Mouse (Mus musculus) C2C12 (cell line): ENCODE measurements around the gene Gprin1.

Source experiments
- CTCF ChIP-seq: IDR thresholded peaks from one replicate; pipeline ENCODE4 v1.5.1; 2011; ENCODE audit not compliant: control insufficient read depth, insufficient read depth, insufficient read length
- FOSL1 ChIP-seq: IDR thresholded peaks from one replicate; pipeline ENCODE4 v1.8.0; 2011; ENCODE audit warnings: mild to moderate bottlenecking, low read length; ENCODE audit not compliant: poor library complexity, insufficient read depth, severe bottlenecking
- MYOD1 ChIP-seq: IDR thresholded peaks from one replicate; pipeline ENCODE4 v1.6.1; 2011; ENCODE audit warnings: low read depth; ENCODE audit not compliant: control insufficient read depth, insufficient read length

GRCm38 (mm10) chr13:54760164-54760795 lies 10.6 kb upstream of the Gprin1 start:
- TF ChIP-seq CTCF, result no peak
- TF ChIP-seq MYOD1, result no peak
- TF ChIP-seq FOSL1, result no peak
